Mouse (Mus musculus) E14TG2a.4 (cell line): ENCODE measurements around the gene Camk2d.

Experiments used
- CTCF ChIP-seq: conservative IDR thresholded peaks from 2 replicates; pipeline ENCODE4 v1.5.1; 2014; ENCODE audit warnings: low read length
- POU5F1 ChIP-seq: IDR thresholded peaks from 2 replicates; pipeline ENCODE4 v1.6.1; 2014; ENCODE audit warnings: low read length, borderline replicate concordance

DNA sequence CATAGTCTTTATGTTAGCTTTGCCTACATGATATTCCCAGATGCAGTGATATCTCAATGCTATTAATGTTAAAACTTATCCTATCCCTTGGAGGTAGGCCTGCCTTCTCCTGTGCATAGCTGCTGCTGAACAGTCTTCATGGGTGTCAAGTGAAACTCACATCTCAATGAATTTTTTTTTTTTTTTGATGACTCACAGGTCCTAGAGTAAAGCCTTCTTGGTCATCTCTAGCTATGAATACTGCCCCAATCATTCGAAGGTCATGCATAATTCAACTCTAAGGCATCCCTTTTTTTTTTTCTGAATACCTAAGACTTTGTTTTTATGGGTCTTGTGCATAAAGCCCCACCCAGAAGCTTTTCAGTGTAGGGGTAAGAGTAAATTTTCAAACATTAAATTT, 181.8 kb downstream of the Camk2d start:
- no peak for TF ChIP-seq CTCF
- no peak for TF ChIP-seq POU5F1
